Mouse (Mus musculus): ENCODE measurements around the gene Vmn1r152. TPM values are rescaled to one million over a fixed set of nuclear protein-coding genes. Genes with fewer than 3 reads are reported as not detected.
"Not testable (repeated sequence)": the region's sequence is repeated elsewhere in the genome, so short reads cannot be mapped to it uniquely, and the experiment has no call there.

Gene Vmn1r152
- not detected for polyA plus RNA-seq (2012; fragmentation: generic; extraction: Trizol)
- long read RNA-seq, experiment 1: 0 reads
- long read RNA-seq, experiment 2: 0 reads

DNA sequence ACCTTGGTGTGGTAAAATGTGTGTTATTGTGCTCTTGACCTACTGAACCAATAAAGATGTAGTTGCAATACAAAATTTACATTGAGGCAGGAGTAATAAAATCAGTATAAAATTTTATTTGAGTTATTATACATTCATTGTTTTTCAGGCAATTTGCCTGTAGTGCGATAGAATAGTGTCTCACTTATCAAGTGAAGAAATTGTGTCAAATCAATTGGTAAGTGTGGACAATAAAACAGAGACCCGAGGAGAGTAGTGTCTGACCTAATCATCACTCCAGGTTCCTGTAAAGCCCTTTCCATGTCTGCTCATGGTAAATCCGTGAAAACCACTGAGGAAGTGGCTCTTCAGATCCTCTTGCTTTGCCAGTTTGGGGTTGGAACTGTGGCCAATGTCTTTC, at the start of gene Vmn1r152:
Vmn1r152 (plus strand) TSS at position 301 of the 400 bp plus-strand sequence.
- not testable (repeated sequence) for H3K79me2 ChIP-seq (ENCODE audit: control insufficient read depth, insufficient read depth); H3K79me3 ChIP-seq (ENCODE audit: low read depth); H3K27me3 ChIP-seq (ENCODE audit: control insufficient read depth, insufficient read depth, insufficient read length); H3K4me3 ChIP-seq (ENCODE audit: insufficient read depth, poor library complexity, severe bottlenecking); H3K36me3 ChIP-seq (ENCODE audit: control insufficient read depth, insufficient read depth); H3ac ChIP-seq (ENCODE audit: control insufficient read depth, insufficient read length, low read depth)

DNA sequence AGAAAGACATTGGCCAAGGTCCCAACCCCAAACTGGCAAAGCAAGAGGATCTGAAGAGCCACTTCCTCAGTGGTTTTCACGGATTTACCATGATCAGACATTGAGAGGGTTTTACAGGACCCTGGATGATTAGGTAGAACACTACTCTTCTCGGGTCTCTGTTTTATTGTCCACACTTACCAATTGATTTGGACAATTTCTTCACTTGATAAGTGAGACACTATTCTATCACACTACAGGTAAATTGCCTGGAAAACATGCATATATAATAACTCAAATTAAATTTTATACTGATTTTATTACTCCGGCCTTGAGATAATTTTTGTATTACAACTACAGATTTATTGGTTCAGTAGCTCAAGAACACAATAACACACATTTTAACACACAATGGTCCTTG, 23.2 kb upstream of the Vmn1r152 start, which contains the start of gene Vmn1r151:
Vmn1r151 (minus strand) TSS at position 101 of the 400 bp plus-strand sequence.
- not testable (repeated sequence) for H3K27me3 ChIP-seq (ENCODE audit: control insufficient read depth, insufficient read depth, insufficient read length); H3K79me3 ChIP-seq (ENCODE audit: low read depth); H3K36me3 ChIP-seq (ENCODE audit: control insufficient read depth, insufficient read depth); H3K79me2 ChIP-seq (ENCODE audit: control insufficient read depth, insufficient read depth); H3K4me3 ChIP-seq (ENCODE audit: insufficient read depth, poor library complexity, severe bottlenecking); H3ac ChIP-seq (ENCODE audit: control insufficient read depth, insufficient read length, low read depth)

- H3K4me3 ChIP-seq (ENCODE audit: insufficient read depth, poor library complexity, severe bottlenecking); H3K79me2 ChIP-seq (ENCODE audit: control insufficient read depth, insufficient read depth); H3K36me3 ChIP-seq (ENCODE audit: control insufficient read depth, insufficient read depth); H3K27me3 ChIP-seq (ENCODE audit: control insufficient read depth, insufficient read depth, insufficient read length); H3K79me3 ChIP-seq (ENCODE audit: low read depth); H3ac ChIP-seq (ENCODE audit: control insufficient read depth, insufficient read length, low read depth): not testable (repeated sequence)
These were observed 12.0 kb downstream of the Vmn1r152 start, which contains the start of gene Gm8677 for GRCm38 (mm10) chr7:22534787-22535186. Gm8677 (minus strand) TSS chr7:22534887.

GRCm38 (mm10) chr7:22565243-22565642, 42.5 kb downstream of the Vmn1r152 start, which contains the start of gene Gm4201:
Gm4201 (minus strand) TSS chr7:22565343.
- H3K27me3 ChIP-seq (ENCODE audit: control insufficient read depth, insufficient read depth, insufficient read length); H3ac ChIP-seq (ENCODE audit: control insufficient read depth, insufficient read length, low read depth); H3K79me2 ChIP-seq (ENCODE audit: control insufficient read depth, insufficient read depth); H3K79me3 ChIP-seq (ENCODE audit: low read depth); H3K4me3 ChIP-seq (ENCODE audit: insufficient read depth, poor library complexity, severe bottlenecking); H3K36me3 ChIP-seq (ENCODE audit: control insufficient read depth, insufficient read depth): not testable (repeated sequence)

Other genes starting within 250 kb of the Vmn1r152 start
- not detected for gene Gm4187, start 193.2 kb upstream of the Vmn1r152 start, polyA plus RNA-seq (2012; fragmentation: generic; extraction: Trizol)
- not detected for gene Gm8660, start 151.9 kb upstream of the Vmn1r152 start, polyA plus RNA-seq (2012; fragmentation: generic; extraction: Trizol)
- gene Vmn1r148, start 109.4 kb upstream of the Vmn1r152 start, polyA plus RNA-seq (2012; fragmentation: generic; extraction: Trizol): not detected
- not detected for gene Vmn1r149, start 84.7 kb upstream of the Vmn1r152 start, polyA plus RNA-seq (2012; fragmentation: generic; extraction: Trizol)
- gene Gm10665, start 58.9 kb upstream of the Vmn1r152 start, polyA plus RNA-seq (2012; fragmentation: generic; extraction: Trizol): not detected
- not detected for gene Vmn1r151, start 23.3 kb upstream of the Vmn1r152 start, polyA plus RNA-seq (2012; fragmentation: generic; extraction: Trizol)
- gene Gm8677, start 11.9 kb downstream of the Vmn1r152 start, polyA plus RNA-seq (2012; fragmentation: generic; extraction: Trizol): not detected
- not detected for gene Gm4201, start 42.4 kb downstream of the Vmn1r152 start, polyA plus RNA-seq (2012; fragmentation: generic; extraction: Trizol)
- gene Gm4565, start 65.2 kb downstream of the Vmn1r152 start, polyA plus RNA-seq (2012; fragmentation: generic; extraction: Trizol): not detected
- not detected for gene Vmn1r155, start 135.1 kb downstream of the Vmn1r152 start, polyA plus RNA-seq (2012; fragmentation: generic; extraction: Trizol)
- gene Gm8693, start 169.3 kb downstream of the Vmn1r152 start, polyA plus RNA-seq (2012; fragmentation: generic; extraction: Trizol): not detected
- gene Gm4567, start 196.7 kb downstream of the Vmn1r152 start, polyA plus RNA-seq (2012; fragmentation: generic; extraction: Trizol): not detected
- gene Vmn1r157, start 238.7 kb downstream of the Vmn1r152 start, polyA plus RNA-seq (2012; fragmentation: generic; extraction: Trizol): not detected

Measured in C2C12 (cell line).